Mouse (Mus musculus) liver, embryonic 14.5 days (tissue): ENCODE results near the gene Ino80d.
A peak's percentile ranks its signal among the peaks of the same experiment; 100 is the strongest.

Experiments used
- CTCF ChIP-seq: IDR thresholded peaks from 2 replicates; pipeline ENCODE4 v1.5.1; 2016; ENCODE audit warnings: antibody characterized with exemption, low read depth, control low read depth
- EP300 ChIP-seq: IDR thresholded peaks from 2 replicates; pipeline ENCODE4 v1.6.1; 2016; ENCODE audit warnings: antibody characterized with exemption, low read depth

DNA sequence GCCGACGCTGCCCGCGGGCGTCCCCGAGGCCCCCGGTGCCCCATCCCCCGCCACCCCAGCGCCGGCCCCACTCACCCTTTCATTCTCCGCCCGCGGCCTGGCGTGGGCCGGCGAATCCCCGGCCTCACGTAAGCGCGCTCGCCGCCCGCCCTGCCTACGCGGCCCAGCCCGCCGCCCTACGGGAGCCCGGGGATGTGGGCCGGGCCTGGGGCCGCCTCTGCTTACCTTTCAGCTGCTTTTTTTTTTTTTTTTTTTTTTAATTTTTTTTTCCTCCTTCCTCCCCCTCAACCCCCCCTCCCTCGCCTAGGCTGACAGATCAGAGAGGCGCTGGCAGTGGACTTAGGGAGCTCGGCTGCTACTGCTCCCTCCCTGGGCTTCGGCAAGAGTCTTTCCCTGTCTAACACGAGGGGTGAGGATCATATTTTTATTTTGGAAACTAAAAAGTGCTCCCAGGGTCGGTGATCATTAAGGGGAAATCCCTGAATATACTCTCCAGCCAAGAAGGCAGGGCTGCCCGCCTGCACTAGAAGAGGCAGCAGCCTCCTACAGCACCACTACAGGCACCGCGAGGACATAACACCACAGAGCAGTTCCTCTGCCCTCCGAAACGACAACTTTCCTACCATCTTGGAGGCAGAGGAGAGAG, at the start of gene Ino80d:
- TF ChIP-seq CTCF, result peak; percentile 84
- no peak for TF ChIP-seq EP300
